Mouse (Mus musculus): ENCODE results near the gene Paqr8.

The Paqr8 gene

DNA sequence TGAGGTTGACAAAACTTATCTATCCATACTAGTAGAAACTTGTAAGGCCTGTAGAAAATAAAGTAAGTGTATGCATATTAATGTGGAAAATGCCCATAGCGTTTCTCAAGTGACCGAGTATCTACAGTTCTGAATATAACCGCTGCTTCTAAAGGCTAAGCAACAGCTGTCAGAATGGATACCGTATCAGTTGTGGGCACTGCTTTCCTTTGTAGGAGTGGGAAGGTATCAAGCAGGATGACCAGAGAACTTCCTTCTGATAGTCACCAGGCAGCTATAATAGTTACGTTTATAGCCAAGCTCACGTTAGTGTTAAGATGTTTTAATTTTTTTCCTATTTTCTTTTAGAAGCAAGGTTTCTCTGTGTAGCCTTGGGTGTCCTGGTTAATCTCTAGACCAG lies 83.0 kb downstream of the Paqr8 start:
- no peak for DNase-seq (ENCODE audit: low read depth, low spot score)

DNA sequence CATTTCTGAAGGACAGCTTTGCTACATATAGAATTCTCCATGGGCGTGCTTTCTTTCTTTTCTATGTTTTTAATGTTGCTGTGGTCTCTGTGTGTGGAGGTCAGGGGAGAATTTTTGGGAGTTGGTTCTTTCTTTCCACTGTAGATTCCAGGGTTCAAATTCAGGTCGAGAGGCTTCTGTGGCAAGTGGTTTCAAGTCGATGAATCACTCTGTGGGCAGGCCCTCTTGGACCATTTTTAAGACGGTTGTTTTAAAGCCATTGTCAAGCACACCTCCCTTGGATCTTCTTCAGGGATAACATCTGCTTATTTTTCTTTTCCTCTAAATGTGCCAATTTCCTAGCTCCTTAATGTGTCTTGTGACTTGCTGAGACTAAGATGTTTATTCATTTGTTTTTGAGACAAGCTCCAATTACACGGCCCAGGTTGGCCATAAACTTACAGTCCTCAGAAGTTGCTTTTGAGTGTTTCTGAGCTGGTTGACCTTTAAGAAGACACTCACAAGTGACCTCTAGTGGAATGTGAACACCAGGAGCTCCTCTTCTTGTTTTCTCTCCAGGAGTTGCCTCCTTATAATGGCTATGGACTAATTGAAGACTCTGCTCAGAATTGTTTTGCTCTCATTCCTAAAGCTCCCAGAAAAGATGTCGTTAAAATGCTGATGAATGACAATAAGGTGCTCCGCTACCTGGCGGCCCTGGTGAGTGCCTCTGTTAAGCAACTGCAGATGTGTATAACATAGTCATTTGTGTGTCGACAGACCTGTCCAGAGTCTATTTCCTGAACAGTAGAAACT lies 84.1 kb downstream of the Paqr8 start:
- no peak for DNase-seq (ENCODE audit: low read depth, low spot score)

DNA sequence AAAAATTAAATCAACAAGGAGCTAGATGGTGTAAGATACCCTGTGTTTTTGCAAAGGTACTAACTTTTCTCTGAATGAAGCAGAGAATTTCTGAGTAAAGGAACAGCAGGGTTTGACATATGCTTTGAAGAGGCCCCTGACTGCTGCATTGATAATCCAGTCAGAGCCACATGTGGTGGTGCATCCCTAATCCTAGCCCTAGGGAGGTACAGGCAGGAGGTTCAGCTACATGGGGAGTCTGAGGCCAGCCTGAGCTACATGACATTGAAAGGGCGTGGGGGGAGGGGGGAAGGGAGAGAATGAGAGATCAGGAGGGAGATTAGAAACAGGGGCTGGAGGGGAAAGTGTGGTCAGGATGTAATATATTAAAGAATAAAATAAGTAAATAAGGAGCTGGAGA lies 90.1 kb downstream of the Paqr8 start:
- DNase-seq (ENCODE audit: low read depth, low spot score) = no peak

DNA sequence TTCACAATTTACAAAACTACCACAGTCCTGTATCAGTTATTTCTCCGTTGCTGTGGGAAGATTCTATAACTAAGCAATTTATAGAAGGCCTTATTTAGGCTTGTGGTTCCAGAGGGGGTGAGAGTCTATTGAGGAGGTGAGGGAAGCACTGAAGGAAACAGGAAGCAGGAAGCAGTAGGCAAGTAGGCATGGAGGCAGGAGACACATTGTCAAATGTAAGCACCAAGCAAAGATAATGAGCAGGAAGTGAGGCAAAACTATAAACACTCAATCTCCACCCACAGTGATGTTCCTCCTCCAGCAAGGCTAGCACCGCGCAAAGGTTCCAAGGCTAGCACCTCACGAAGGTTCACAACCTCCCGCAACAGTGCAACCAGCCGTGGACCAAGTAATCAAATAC lies 91.4 kb downstream of the Paqr8 start:
- DNase-seq (ENCODE audit: low read depth, low spot score) = no peak

DNA sequence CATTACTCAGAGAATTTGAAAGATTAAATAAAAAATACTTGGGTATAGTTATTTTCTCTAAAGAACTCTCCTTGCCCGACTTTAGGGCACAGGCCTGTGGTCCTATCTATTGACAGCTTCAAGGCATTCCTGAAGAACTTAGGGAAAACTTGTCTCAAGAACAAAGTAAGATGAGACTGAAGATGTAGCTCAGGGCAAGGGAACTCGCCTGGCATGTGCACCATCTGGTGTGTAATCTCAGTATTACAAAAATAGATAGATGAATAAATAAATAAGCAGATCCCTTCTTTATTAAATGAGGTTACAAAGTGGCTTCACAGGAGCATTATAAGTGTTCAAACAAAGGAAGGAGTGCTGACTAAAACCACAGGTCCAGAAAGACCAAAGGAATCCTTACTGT lies 93.7 kb downstream of the Paqr8 start:
- no peak for DNase-seq (ENCODE audit: low read depth, low spot score)

DNA sequence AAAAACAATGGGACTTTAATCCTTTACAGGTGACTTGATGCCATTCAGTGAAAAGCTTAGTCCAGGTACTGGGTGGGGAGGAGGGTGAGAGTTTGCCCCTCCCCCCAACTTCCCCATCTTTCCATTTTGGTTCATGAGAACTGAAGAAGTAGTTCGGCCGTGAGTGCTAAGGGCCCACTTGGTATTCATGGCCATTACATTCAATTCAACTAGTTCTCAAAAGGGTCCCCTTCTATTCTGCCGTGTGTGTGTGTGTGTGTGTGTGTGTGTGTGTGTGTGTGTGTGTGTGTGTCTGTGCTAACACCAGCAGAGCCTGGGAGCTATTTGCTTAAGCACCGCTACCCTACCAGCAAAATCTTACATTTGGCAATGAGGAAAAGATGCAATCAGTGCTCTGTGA lies 94.2 kb downstream of the Paqr8 start:
- no peak for DNase-seq (ENCODE audit: low read depth, low spot score)

DNA sequence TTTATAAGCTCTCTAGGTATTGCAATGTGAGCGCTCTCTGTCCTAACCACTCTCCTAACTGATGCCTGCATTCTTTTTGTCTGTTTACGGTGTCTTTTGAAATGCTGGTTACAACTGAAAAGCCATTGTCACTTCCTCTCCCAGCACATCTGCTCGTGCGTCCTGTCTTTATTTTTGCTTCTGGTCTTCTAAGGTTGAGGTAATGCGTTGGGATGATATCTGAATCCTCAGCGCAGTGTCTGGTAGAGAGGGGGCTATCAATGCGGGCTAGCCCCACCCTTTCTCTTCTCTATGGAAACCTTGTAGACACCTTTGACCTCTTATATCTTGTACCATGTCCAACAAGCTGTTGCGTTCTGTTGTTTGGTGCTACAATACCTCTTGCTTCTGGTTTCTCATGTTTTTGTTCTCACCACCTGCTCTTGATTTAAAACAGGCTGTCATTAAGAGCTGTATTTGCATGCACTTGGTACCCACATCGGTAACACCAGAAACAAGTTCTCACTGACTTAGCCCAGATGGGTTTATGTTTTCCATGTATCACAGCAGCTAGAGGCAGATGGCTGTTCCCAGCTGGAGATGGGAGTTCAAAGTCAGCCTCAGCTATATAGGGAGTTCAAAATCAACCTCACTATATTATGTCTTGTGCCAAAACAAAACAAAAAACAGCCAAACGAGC lies 96.1 kb downstream of the Paqr8 start:
- DNase-seq (ENCODE audit: low read depth, low spot score) = no peak

Data from telencephalon, adult 2 months (tissue).